Mouse (Mus musculus): Measurements from ENCODE around the gene Casc3.

DNA sequence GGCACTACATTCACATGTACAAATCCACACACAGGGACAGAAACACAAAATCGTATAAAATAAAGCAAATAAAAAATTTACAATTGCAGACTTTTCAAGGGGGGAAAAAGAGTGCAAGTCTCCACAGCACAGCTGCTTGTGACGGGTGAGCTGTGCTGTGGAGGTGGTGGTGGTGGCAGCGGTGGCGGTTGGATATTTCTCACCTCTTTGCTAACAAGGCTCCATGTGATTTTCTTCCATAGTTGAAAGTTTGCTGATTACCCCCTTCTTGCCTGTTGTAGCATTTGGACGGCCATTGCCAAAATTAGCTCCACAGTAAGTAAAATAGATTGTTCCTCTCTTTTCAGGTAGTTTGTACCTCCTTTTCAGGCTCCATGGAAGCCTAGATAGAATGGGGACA, at the start of gene Casc3:
- TF ChIP-seq GATA1 (IDR thresholded peaks at IDR 0.05; ENCODE audit: low read length) (no peak), TAL1 (IDR thresholded peaks at IDR 0.05; ENCODE audit: low read length) (no peak)
